In genomic region chr14:76868131-76868530, GRCm38 (mm10) we compare ENCODE assay signal across 22 mouse cellular contexts.
"Had no signal": no experiment of that assay in that cellular context is flagged by ENCODE, and none has a peak within 500 bp of the region (broad histone marks: within the 10 kb centered on the region; RNA-seq: fewer than 3 reads in every experiment).

No protein-coding gene starts in this region.

- H3K4me3 ChIP-seq: left cerebral cortex, adult 2 months; limb, embryonic 13.5 days; midbrain, embryonic 12.5 days; midbrain, embryonic 15.5 days; neural tube, embryonic 12.5 days; neural tube, embryonic 15.5 days; stomach, embryonic 15.5 days had no signal

- DNase-seq: kidney, adult 18-20 months; kidney, adult 9 months; kidney, postnatal 14 days; kidney, postnatal 4 days; layer of hippocampus, postnatal 36 days; left cerebral cortex, postnatal 4 days; liver, postnatal 0 days; lung, embryonic 14.5 days; right cerebral cortex, postnatal 14 days; spleen, adult 18-20 months; thymus, postnatal 25 days had no signal

- H3K27ac ChIP-seq: left cerebral cortex, adult 2 months; liver, embryonic 14.5 days; macrophage; midbrain, embryonic 12.5 days; midbrain, embryonic 15.5 days; neural tube, embryonic 12.5 days; neural tube, embryonic 15.5 days; stomach, embryonic 15.5 days had no signal

- H3K36me3 ChIP-seq: limb, embryonic 13.5 days; midbrain, embryonic 12.5 days; midbrain, embryonic 15.5 days; neural tube, embryonic 12.5 days; neural tube, embryonic 15.5 days; stomach, embryonic 15.5 days had no signal

- H3K4me2 ChIP-seq: limb, embryonic 13.5 days; liver, embryonic 11.5 days; lung, embryonic 14.5 days; midbrain, embryonic 12.5 days; midbrain, embryonic 15.5 days; neural tube, embryonic 12.5 days; neural tube, embryonic 15.5 days; stomach, embryonic 15.5 days had no signal

- H3K4me1 ChIP-seq: midbrain, embryonic 12.5 days; midbrain, embryonic 15.5 days; neural tube, embryonic 12.5 days; neural tube, embryonic 15.5 days; stomach, embryonic 15.5 days had no signal

- H3K27me3 ChIP-seq: limb, embryonic 13.5 days; midbrain, embryonic 12.5 days; midbrain, embryonic 15.5 days; neural tube, embryonic 12.5 days; neural tube, embryonic 15.5 days; stomach, embryonic 15.5 days had no signal

- H3K9me3 ChIP-seq: midbrain, embryonic 12.5 days; midbrain, embryonic 15.5 days; neural tube, embryonic 12.5 days; neural tube, embryonic 15.5 days; stomach, embryonic 15.5 days had no signal

- ATAC-seq: liver, postnatal 0 days; lung, postnatal 0 days; midbrain, embryonic 15.5 days had no signal

- H3K9ac ChIP-seq: limb, embryonic 13.5 days; liver, embryonic 14.5 days; liver, postnatal 0 days; lung, embryonic 14.5 days; midbrain, embryonic 12.5 days; midbrain, embryonic 15.5 days; neural tube, embryonic 12.5 days; neural tube, embryonic 15.5 days; stomach, embryonic 15.5 days had no signal
